Mouse (Mus musculus) kidney, embryonic 16.5 days (tissue): ENCODE results near the gene Nrxn3. TPM values are rescaled to one million over a fixed set of nuclear protein-coding genes. Genes with fewer than 3 reads are reported as not detected.

Source experiments
- ATAC-seq: fragments of 200-750 bp; cut with Nextera tagmentation; 2 replicates; pipeline ENCODE4 v1.8.0; 2017; ENCODE audit warnings: moderate TSS enrichment; ENCODE audit not compliant: low FRiP score, low TSS enrichment
- H3K27ac ChIP-seq: fragments of 300-500 bp; sonication (generic); 2 replicates; pipeline ENCODE4 v1.5.1; 2014; ENCODE audit warnings: low read length
- H3K27me3 ChIP-seq: fragments of 300-500 bp; sonication (generic); 2 replicates; pipeline ENCODE4 v1.6.1; 2014; ENCODE audit warnings: low read length, control low read depth, mixed read lengths; ENCODE audit not compliant: insufficient read depth
- H3K36me3 ChIP-seq: fragments of 300-500 bp; sonication (generic); 2 replicates; pipeline ENCODE4 v1.6.1; 2014; ENCODE audit warnings: low read length, control low read depth, mixed read lengths; ENCODE audit not compliant: insufficient read depth
- H3K4me1 ChIP-seq: fragments of 300-500 bp; sonication (generic); 2 replicates; pipeline ENCODE4 v1.6.1; 2014; ENCODE audit warnings: low read length, control low read depth, mixed read lengths; ENCODE audit not compliant: insufficient read depth
- H3K4me2 ChIP-seq: fragments of 300-500 bp; sonication (generic); replicated peaks from 2 replicates; pipeline ENCODE4 v1.6.1; 2014; ENCODE audit warnings: low read depth, low read length
- H3K4me3 ChIP-seq: fragments of 300-500 bp; sonication (generic); 2 replicates; pipeline ENCODE4 v1.5.1; 2014; ENCODE audit warnings: mild to moderate bottlenecking, low read length
- H3K9ac ChIP-seq: fragments of 300-500 bp; sonication (generic); replicated peaks from 2 replicates; pipeline ENCODE4 v1.6.1; 2014; ENCODE audit warnings: low read length
- H3K9me3 ChIP-seq: fragments of 300-500 bp; sonication (generic); 2 replicates; pipeline ENCODE4 v1.6.1; 2016; ENCODE audit warnings: low read length, control low read depth
- WGBS: fragments of 180-500 bp; shearing (Covaris S2); extraction: QIAGEN DNeasy Blood & Tissue Kit; methylation state at CpG from one replicate; pipeline ENCODE4 v1.1.7; 2014; 5-methylcytosine and 5-hydroxymethylcytosine counted together
- polyA plus RNA-seq: library from polyadenylated mRNA; unstranded; fragments of >200 nt; fragmentation: Nextera tagmentation; extraction: Ambion mirVana; gene quantifications from 2 replicates; pipeline ENCODE4 v1.2.1, GENCODE M21; 2015

Gene Nrxn3
- polyA plus RNA-seq, 1 experiment from 2014 or later: 5.1 TPM

DNA sequence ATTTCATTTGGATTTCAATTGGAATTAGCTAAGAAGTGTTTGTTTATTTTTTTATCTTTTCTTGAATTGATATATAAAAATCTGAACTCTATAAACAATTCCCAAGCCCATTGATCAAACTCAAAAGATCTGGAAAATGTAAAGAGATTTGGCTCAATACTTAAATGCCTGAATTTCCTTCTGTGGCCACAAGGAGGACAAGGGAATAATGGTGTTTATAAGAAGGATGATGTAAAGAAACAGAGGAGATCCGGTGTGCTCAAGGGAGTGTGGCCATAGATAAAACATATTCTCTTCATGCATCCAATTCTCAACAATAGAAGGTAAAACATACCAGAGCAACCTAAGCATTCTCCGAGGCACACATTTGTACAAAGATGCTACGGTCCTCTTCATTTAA lies 1085.5 kb downstream of the Nrxn3 start:
- 0 out of 2 replicates have a peak, but pooled peaks cover under 1% of the 10 kb centered on the region for H3K27me3 ChIP-seq
- no peak for ATAC-seq
- H3K9me3 ChIP-seq: no peaks in the 10 kb centered on the region
- H3K9ac ChIP-seq: no peak overlapping the region
- no peak overlapping the region for H3K27ac ChIP-seq
- peaks cover 13% of the 10 kb centered on the region for H3K4me1 ChIP-seq
- WGBS: 37% methylated on average over 3 of the region's 3 CpGs
- H3K4me3 ChIP-seq: no peak overlapping the region
- no peak overlapping the region for H3K4me2 ChIP-seq
- no peaks in the 10 kb centered on the region for H3K36me3 ChIP-seq

DNA sequence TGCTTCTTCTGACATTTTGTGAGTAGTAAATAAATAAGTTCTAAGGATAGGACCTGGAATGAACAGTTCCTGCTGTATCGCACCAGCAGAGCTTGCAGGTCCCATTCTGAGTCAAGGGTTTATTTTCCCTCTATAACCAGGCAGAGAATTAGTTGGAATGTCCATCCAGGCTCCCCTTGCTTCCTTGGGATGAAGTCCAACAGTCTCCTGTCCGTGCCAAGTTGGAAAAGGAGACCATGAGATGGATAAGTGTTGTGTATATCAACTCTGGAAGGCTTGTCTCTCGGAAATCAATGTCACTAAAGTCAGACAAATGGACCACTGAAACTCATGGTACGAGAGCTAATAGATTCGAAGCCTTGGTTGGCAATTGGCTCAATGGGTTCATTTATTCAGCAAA lies 1087.5 kb downstream of the Nrxn3 start:
- H3K27ac ChIP-seq: no peak overlapping the region
- no peaks in the 10 kb centered on the region for H3K9me3 ChIP-seq
- H3K27me3 ChIP-seq: peaks cover 8% of the 10 kb centered on the region
- 84% methylated on average over 5 of the region's 5 CpGs for whole genome bisulfite sequencing
- no peaks in the 10 kb centered on the region for H3K36me3 ChIP-seq
- peaks cover 14% of the 10 kb centered on the region for H3K4me1 ChIP-seq
- no peak overlapping the region for H3K4me2 ChIP-seq
- H3K9ac ChIP-seq: no peak overlapping the region
- H3K4me3 ChIP-seq: no peak overlapping the region
- ATAC-seq: no peak

DNA sequence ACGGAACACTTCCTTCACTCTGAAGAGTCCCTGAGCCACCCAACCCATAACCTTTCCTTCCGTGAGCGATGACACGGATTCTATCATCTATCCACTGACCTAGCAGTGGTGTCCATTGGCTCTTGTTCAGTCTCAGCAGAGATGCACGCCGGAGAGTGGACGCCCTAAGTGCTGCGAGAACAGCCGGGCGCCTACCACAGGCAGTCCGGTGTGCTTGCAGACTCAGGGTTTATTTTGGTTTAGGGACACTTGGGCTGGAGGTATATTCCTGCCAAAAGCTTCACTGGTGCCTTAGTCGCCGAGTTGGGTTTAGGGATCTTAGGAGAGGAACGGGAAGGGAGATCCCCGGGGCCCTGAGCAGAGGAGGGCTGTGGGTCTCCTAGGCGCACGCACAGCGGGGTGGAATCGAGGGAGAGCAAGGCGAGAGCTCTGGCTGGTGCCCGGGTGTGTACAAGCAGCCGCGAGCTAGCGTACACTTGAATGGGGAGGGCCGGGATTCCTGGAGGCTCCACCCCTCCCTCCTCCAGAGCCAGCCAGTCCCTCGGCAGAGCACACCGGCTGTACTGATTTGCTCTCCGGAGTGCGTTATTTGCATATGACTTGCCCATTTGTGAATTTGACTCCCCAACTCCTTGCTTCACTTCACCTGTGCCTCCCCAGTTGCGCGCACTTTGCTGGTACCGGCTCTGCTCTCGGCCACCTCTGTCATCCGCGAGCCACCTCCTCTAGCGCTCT lies 1089.3 kb downstream of the Nrxn3 start:
- Histone ChIP-seq H3K9ac (peak overlapping the region; percentile 59), H3K4me3 (peak overlapping the region; percentile 54), H3K4me1 (peaks cover 14% of the 10 kb centered on the region), H3K36me3 (no peaks in the 10 kb centered on the region), H3K27ac (no peak overlapping the region), H3K9me3 (no peaks in the 10 kb centered on the region), H3K27me3 (peaks cover 8% of the 10 kb centered on the region), H3K4me2 (peak overlapping the region; percentile 86)
- under 1% methylated on average over 36 of the region's 36 CpGs for WGBS
- ATAC-seq: peak; percentile 100

DNA sequence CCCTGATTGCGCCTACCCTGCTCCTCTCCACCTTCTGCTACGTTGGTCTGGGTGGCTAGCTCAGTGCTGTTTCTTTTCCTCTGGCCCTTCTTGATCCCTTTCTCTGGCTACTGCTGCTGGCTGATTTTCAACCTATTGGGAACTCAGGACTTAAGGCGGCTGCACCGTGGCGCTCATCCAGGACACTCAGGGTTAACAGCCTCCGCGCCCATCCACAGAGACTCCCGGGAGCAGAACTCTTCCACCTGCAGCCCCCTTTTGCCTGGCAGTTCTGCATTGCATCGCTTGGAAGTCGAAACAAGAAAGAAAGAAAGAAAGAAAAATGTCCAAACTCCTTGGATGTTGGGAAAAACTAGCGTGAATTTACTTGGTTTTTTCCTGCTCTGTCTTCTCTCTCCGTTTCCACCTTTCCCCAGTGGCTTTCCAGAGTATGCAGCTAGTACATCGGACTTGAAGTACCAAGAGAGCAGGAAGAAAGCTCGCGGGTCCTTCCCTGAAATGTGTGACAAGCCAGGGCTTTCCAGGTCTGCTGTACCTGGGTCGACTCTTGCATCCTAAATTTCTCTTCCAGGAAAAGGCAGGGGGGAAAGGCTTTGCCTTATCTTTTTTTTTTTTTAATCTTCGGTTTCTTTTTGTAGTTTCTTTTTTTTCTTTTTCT lies 1090.0 kb downstream of the Nrxn3 start:
- WGBS: under 1% methylated on average over 17 of the region's 17 CpGs
- Histone ChIP-seq H3K27ac (no peak overlapping the region), H3K9ac (peak overlapping the region; percentile 36; the same call in 1 of the 2 replicates), H3K9me3 (no peaks in the 10 kb centered on the region), H3K4me2 (peak overlapping the region; percentile 86), H3K4me1 (peaks cover 14% of the 10 kb centered on the region), H3K4me3 (peak overlapping the region; percentile 54), H3K36me3 (no peaks in the 10 kb centered on the region), H3K27me3 (peaks cover 8% of the 10 kb centered on the region)
- no peak for ATAC-seq

GRCm38 (mm10) chr12:89813294-89813693 lies 1090.6 kb downstream of the Nrxn3 start:
- Histone ChIP-seq H3K27me3 (peaks cover 8% of the 10 kb centered on the region), H3K36me3 (no peaks in the 10 kb centered on the region), H3K9me3 (no peaks in the 10 kb centered on the region), H3K27ac (no peak overlapping the region), H3K4me2 (peak overlapping the region; percentile 86), H3K9ac (no peak overlapping the region), H3K4me3 (peak overlapping the region; percentile 54), H3K4me1 (peaks cover 14% of the 10 kb centered on the region)
- WGBS: 11% methylated on average over 13 of the region's 13 CpGs
- ATAC-seq: no peak

DNA sequence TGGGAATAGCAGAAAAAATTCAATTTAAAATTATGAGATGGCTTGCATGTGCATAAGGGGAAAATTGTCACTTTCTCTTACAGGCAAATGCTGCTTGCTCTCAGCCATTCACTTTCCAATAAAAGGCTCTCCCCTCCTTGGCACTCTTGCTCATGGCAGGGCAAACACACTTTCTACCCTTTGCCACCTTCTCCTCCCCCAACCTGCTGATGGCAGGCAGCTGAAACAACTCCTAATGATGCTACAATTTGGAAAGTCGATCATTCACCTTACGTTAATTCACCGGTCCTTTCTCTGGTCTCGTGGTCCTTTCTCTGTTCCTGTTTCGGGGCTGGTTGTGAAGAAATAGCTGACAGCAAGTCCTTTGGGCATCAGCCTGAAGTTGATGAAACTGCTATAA lies 1091.0 kb downstream of the Nrxn3 start:
- peaks cover 8% of the 10 kb centered on the region for H3K27me3 ChIP-seq
- H3K9ac ChIP-seq: no peak overlapping the region
- no peak overlapping the region for H3K27ac ChIP-seq
- peak overlapping the region; percentile 86 for H3K4me2 ChIP-seq
- H3K9me3 ChIP-seq: no peaks in the 10 kb centered on the region
- H3K4me3 ChIP-seq: 0 out of 2 replicates have a peak overlapping the region, but pooled peaks have one; percentile 54
- no peaks in the 10 kb centered on the region for H3K36me3 ChIP-seq
- ATAC-seq: no peak
- 54% methylated on average over 5 of the region's 5 CpGs for WGBS
- peaks cover 14% of the 10 kb centered on the region for H3K4me1 ChIP-seq

GRCm38 (mm10) chr12:89814536-89814935 lies 1091.9 kb downstream of the Nrxn3 start:
- Histone ChIP-seq H3K36me3 (no peaks in the 10 kb centered on the region), H3K4me1 (peaks cover 14% of the 10 kb centered on the region), H3K4me3 (no peak overlapping the region), H3K9me3 (no peaks in the 10 kb centered on the region), H3K9ac (no peak overlapping the region), H3K4me2 (no peak overlapping the region), H3K27me3 (peaks cover 8% of the 10 kb centered on the region), H3K27ac (no peak overlapping the region)
- no peak for ATAC-seq
- WGBS: 49% methylated on average over 4 of the region's 4 CpGs

- peaks cover 9% of the 10 kb centered on the region for H3K4me1 ChIP-seq
- no peak overlapping the region for H3K4me2 ChIP-seq
- H3K9ac ChIP-seq: no peak overlapping the region
- WGBS: 65% methylated on average over 9 of the region's 9 CpGs
- peaks cover 8% of the 10 kb centered on the region for H3K27me3 ChIP-seq
- no peak overlapping the region for H3K27ac ChIP-seq
- H3K9me3 ChIP-seq: no peaks in the 10 kb centered on the region
- ATAC-seq: no peak
- no peaks in the 10 kb centered on the region for H3K36me3 ChIP-seq
- H3K4me3 ChIP-seq: no peak overlapping the region
Observed at GRCm38 (mm10) chr12:89817072-89817773, 1094.5 kb downstream of the Nrxn3 start.

- Histone ChIP-seq H3K4me1 (peaks cover 1% of the 10 kb centered on the region; the same call in 1 of the 2 replicates), H3K27me3 (peaks cover 7% of the 10 kb centered on the region), H3K27ac (no peak overlapping the region), H3K36me3 (no peaks in the 10 kb centered on the region), H3K4me2 (no peak overlapping the region), H3K9ac (no peak overlapping the region), H3K9me3 (no peaks in the 10 kb centered on the region), H3K4me3 (no peak overlapping the region)
- 87% methylated on average over 2 of the region's 2 CpGs for WGBS
- ATAC-seq: no peak
Observed at GRCm38 (mm10) chr12:89818200-89818599, 1095.5 kb downstream of the Nrxn3 start.
